Mouse (Mus musculus) left cerebral cortex, postnatal 14 days (tissue): ENCODE measurements around the gene Ndufa4l2. TPM values are rescaled to one million over a fixed set of nuclear protein-coding genes. Genes with fewer than 3 reads are reported as not detected.
A peak's percentile ranks its signal among the peaks of the same experiment; 100 is the strongest.

ENCODE experiments used
- DNase-seq, 2 experiments: peaks; one replicate each; pipeline ENCODE4 v3.0.0; 2021 to 2022; ENCODE audit warnings: low spot score in 2 of 2, mixed read lengths in 1 of 2
- intact Hi-C: fragments of 180-260 bp; cut with DNase I; formaldehyde crosslinking; loops from one replicate; pipeline ENCODE4 v1.15.1; 2025
- total RNA-seq, 2 experiments: library from RNA; stranded (reverse); gene quantifications; 2 replicates each; pipeline ENCODE4 v1.2.3; 2021

Ndufa4l2 gene
- total RNA-seq, 2 experiments from 2014 or later, result 7.4 to 8.9 TPM

GRCm38 (mm10) chr10:127521611-127522080 lies 6.9 kb downstream of the Ndufa4l2 start:
- DNase-seq, result no peak
- intact Hi-C loops, result no loop called here

GRCm38 (mm10) chr10:127522088-127522581 lies 7.4 kb downstream of the Ndufa4l2 start, which contains the start of gene Shmt2:
Gene Shmt2 (minus strand): TSS chr10:127522444.
- peak; percentile 89 to 91 for DNase-seq
- intact Hi-C loops, result no loop called here

GRCm38 (mm10) chr10:127524646-127525255 lies 10.0 kb downstream of the Ndufa4l2 start:
- intact Hi-C loops, result no loop called here

GRCm38 (mm10) chr10:127526048-127526447 lies 11.3 kb downstream of the Ndufa4l2 start:
- intact Hi-C loops, result no loop called here
- DNase-seq, result no peak

More at GRCm38 (mm10) chr10:127524646-127525255, 10.0 kb downstream of the Ndufa4l2 start:
- DNase-seq, result no peak

GRCm38 (mm10) chr10:127526681-127527080 lies 11.9 kb downstream of the Ndufa4l2 start:
- no peak for DNase-seq
- intact Hi-C loops, result no loop called here

- DNase-seq, result peak in 1 of 2 experiments; percentile 63
Measured at GRCm38 (mm10) chr10:127527481-127527880, 12.7 kb downstream of the Ndufa4l2 start.

GRCm38 (mm10) chr10:127530945-127531344 lies 16.2 kb downstream of the Ndufa4l2 start:
- DNase-seq, result no peak
- intact Hi-C loops, result no loop called here

More at GRCm38 (mm10) chr10:127527481-127527880, 12.7 kb downstream of the Ndufa4l2 start:
- intact Hi-C loops, result no loop called here

- DNase-seq, result no peak
- intact Hi-C loops, result no loop called here
Measured at GRCm38 (mm10) chr10:127531548-127531947, 16.8 kb downstream of the Ndufa4l2 start.

GRCm38 (mm10) chr10:127534036-127534928 lies 19.5 kb downstream of the Ndufa4l2 start, which contains the start of gene Nxph4:
Gene Nxph4 (minus strand): TSS chr10:127534559.
- DNase-seq, result no peak
- intact Hi-C loops, result no loop called here

- no peak for DNase-seq
- intact Hi-C loops, result loop anchor here (5.0 kb wide), 2 partner anchors 33 to 198 kb away; partner anchors contain the start of gene Stac3
Measured at GRCm38 (mm10) chr10:127534929-127535384, 20.2 kb downstream of the Ndufa4l2 start.

GRCm38 (mm10) chr10:127536586-127537314 lies 22.0 kb downstream of the Ndufa4l2 start:
- intact Hi-C loops, result loop anchor here (1.0 to 5.0 kb wide), 3 partner anchors 24 to 199 kb away; partner anchors contain the start of gene Stac3
- peak; percentile 65 to 68 for DNase-seq

GRCm38 (mm10) chr10:127537854-127538583 lies 23.3 kb downstream of the Ndufa4l2 start:
- peak; percentile 90 to 92 for DNase-seq
- intact Hi-C loops, result loop anchor here (5.0 kb wide), 2 partner anchors 36 to 201 kb away; partner anchors contain the start of gene Stac3

GRCm38 (mm10) chr10:127541510-127541909 lies 26.7 kb downstream of the Ndufa4l2 start:
- DNase-seq, result no peak
- intact Hi-C loops, result no loop called here

GRCm38 (mm10) chr10:127542084-127542483 lies 27.3 kb downstream of the Ndufa4l2 start:
- intact Hi-C loops, result no loop called here
- no peak for DNase-seq

- no peak for DNase-seq
Measured at GRCm38 (mm10) chr10:127542720-127543119, 28.0 kb downstream of the Ndufa4l2 start.

GRCm38 (mm10) chr10:127543916-127544315 lies 29.1 kb downstream of the Ndufa4l2 start:
- no peak for DNase-seq
- intact Hi-C loops, result no loop called here

More at GRCm38 (mm10) chr10:127542720-127543119, 28.0 kb downstream of the Ndufa4l2 start:
- intact Hi-C loops, result no loop called here

- no peak for DNase-seq
- intact Hi-C loops, result no loop called here
Measured at GRCm38 (mm10) chr10:127544375-127544774, 29.6 kb downstream of the Ndufa4l2 start.

- DNase-seq, result no peak
- intact Hi-C loops, result no loop called here
Measured at GRCm38 (mm10) chr10:127546505-127546904, 31.7 kb downstream of the Ndufa4l2 start.
